Mouse (Mus musculus) hindlimb bud, embryonic 11.5 days (tissue): ENCODE results near the gene Olfr398.

ENCODE experiments used
- DNase-seq: peaks from one replicate; pipeline ENCODE4 v3.0.0-alpha.2; 2012; ENCODE audit warnings: low read depth, low spot score; ENCODE audit errors: extremely low spot score

The Olfr398 gene

DNA sequence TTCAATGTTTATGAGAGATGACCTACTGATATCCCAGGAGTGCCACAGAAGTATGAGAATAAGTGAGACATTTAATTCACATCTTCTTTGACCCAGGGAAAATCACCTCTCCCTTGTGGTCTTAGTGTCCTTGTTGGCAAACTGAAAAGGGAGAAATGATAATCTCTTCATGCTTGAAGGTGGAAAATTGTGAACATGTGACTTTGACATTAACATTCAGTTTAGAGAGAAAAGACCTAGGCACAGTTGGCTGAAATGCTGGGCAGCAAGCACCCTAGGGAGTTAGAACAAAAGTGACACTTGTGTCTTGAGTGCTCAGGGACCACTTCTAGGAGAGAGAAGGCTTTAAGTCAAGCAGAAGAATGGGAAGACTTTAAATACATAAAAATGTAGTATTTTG lies at the start of gene Olfr398:
Gene Olfr398 (minus strand): TSS at position 101 of the 400 bp plus-strand sequence.
- DNase-seq: no peak

DNA sequence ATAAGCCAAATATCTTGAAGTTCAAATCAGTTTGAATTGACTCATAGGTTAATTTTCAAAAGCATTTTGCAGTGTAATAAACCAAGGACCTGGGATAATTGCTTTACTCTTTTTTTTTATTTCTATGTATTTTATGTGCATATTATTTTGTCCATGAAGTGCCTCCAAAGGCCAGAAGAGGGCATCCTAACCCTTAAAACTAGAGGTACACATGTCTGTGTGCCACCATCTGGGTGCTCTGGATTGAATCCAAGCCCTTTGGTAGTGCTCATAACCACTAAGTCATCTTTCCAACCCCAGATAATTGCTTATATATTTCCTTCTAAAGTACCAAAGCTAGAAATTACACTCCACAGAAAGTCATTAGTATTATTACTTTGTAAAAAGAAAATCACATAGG lies 2.9 kb upstream of the Olfr398 start:
- DNase-seq: no peak

DNA sequence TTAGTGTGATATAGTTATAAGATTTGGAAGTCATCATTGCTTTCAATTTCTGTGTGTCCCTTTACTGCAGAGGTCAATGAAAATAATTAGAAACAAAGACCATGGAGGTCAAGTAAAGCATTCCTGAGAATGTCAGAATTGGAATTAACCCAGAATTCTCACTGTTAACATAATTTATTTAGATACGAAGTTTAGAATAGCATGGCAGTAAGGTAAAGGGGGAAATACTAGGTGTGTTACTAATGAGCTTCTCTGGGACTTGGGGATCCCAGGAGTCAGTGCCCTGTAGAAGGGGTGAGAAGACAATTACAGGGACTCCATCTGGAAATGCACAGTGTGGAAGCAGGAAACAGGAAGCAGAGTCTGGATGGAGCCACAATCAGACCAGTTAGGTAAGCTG lies 29.7 kb downstream of the Olfr398 start, which contains the start of gene Olfr397:
Gene Olfr397 (plus strand): TSS at position 301 of the 400 bp plus-strand sequence.
- DNase-seq: no peak

DNA sequence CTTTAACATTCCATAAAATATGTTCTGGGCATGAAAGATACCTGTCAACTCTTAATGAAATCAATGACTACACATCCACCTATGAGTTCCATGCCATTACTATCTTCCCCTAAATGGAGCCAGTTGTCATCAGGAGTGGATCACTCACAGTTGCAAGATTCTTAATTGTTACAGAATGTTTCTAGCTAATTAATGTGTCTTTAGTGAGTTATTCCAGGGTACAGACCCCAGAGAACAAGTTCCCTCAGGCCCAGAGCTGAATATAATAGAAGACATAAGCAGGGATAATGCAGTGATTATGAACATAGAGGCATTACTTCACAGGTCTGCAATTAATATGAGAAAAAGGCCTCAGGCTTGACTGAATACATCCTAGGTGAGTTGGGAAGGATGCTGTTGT lies 53.8 kb downstream of the Olfr398 start, which contains the start of gene Olfr23:
Gene Olfr23 (plus strand): TSS at position 301 of the 400 bp plus-strand sequence.
- no peak for DNase-seq
